Mouse (Mus musculus): ENCODE data around the gene Podxl2.

DNA sequence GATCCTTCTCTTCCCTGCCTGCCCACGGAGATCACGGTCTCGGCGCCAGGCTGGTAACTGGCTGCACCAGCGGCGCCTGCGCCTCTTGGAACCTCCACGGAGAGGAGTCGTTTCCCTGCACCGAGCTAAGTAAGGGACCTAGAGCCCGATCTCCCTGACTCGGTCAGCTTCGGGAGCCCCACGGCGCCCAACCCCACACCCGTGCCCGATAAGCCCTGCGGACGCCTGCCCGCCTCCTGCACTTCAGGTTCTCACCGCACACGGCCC lies 33.4 kb downstream of the Podxl2 start:
- no peak for TF ChIP-seq POLR2A (IDR thresholded peaks at IDR 0.05; ENCODE audit: low read depth, low read length)
- TF ChIP-seq CTCF (conservative IDR thresholded peaks at IDR 0.05; ENCODE audit: insufficient read depth, insufficient read length, low read depth, low read length) = no peak

Measured in kidney, adult 2 months (tissue).